Mouse (Mus musculus): ENCODE measurements at regions not wholly inside any gene's neighbourhood (a gene's known extent, or its start where the extent isn't known, plus 50 kb on each side); places are given as distances from the start of the nearest gene placed in this dataset.

GRCm38 (mm10) chr7:36896339-36896738, 198.4 kb downstream of the Tshz3 start:
- TF ChIP-seq FOSL1 (IDR thresholded peaks at IDR 0.05; ENCODE audit: insufficient read depth, low read length, poor library complexity, severe bottlenecking) = no peak
- TF ChIP-seq USF1 (IDR thresholded peaks at IDR 0.05; ENCODE audit: low read depth) = no peak
- TF ChIP-seq CTCF (IDR thresholded peaks at IDR 0.05; ENCODE audit: control insufficient read depth, insufficient read depth, insufficient read length) = no peak
- no peak for TF ChIP-seq MAX (IDR thresholded peaks at IDR 0.05)
